Mouse (Mus musculus) gastrocnemius, postnatal 14 days (tissue): ENCODE data around the gene 1700113H08Rik. TPM values are rescaled to one million over a fixed set of nuclear protein-coding genes. Genes with fewer than 3 reads are reported as not detected.

Experiments used
- DNase-seq: peaks from one replicate; pipeline ENCODE4 v3.0.0; 2021; ENCODE audit warnings: mixed read lengths
- intact Hi-C: fragments of 180-260 bp; cut with DNase I; formaldehyde crosslinking; loops from one replicate; pipeline ENCODE4 v1.15.1; 2025; ENCODE audit warnings: low total_unique reads
- long read RNA-seq, 2 experiments: library from polyadenylated mRNA; stranded (forward); transcript quantifications; one replicate each; pipeline ENCODE4 v2.0.0; 2021
- total RNA-seq, 2 experiments: library from RNA; stranded (reverse); gene quantifications; 2 replicates each; pipeline ENCODE4 v1.2.3; 2021

The 1700113H08Rik gene
- total RNA-seq: under 1 TPM in 1 of 2 experiments, not detected in 1; 0.55 TPM
- long read RNA-seq, experiment 1: 0 reads
- long read RNA-seq, experiment 2: 0 reads

- intact Hi-C loops: no loop called here
- DNase-seq: no peak
Observed at GRCm38 (mm10) chr10:87057500-87058250, at the start of gene 1700113H08Rik. Gene 1700113H08Rik, plus strand, starts transcription at chr10:87058045.

- intact Hi-C loops: no loop called here
- no peak for DNase-seq
Observed at GRCm38 (mm10) chr10:87008215-87008499, 49.7 kb upstream of the 1700113H08Rik start.

- intact Hi-C loops: no loop called here
Observed at GRCm38 (mm10) chr10:87012087-87012486, 45.8 kb upstream of the 1700113H08Rik start.

GRCm38 (mm10) chr10:87014391-87014965 is 43.4 kb upstream of the 1700113H08Rik start:
- DNase-seq: no peak
- intact Hi-C loops: no loop called here

More at GRCm38 (mm10) chr10:87012087-87012486, 45.8 kb upstream of the 1700113H08Rik start:
- no peak for DNase-seq

- intact Hi-C loops: no loop called here
Observed at GRCm38 (mm10) chr10:87015403-87015802, 42.4 kb upstream of the 1700113H08Rik start.

GRCm38 (mm10) chr10:87016151-87016692 is 41.6 kb upstream of the 1700113H08Rik start:
- DNase-seq: no peak
- intact Hi-C loops: no loop called here

More at GRCm38 (mm10) chr10:87015403-87015802, 42.4 kb upstream of the 1700113H08Rik start:
- DNase-seq: no peak

- DNase-seq: no peak
- intact Hi-C loops: no loop called here
Observed at GRCm38 (mm10) chr10:87018876-87019275, 39.0 kb upstream of the 1700113H08Rik start.

- intact Hi-C loops: no loop called here
- peak; percentile 46 for DNase-seq
Observed at GRCm38 (mm10) chr10:87020711-87021110, 37.1 kb upstream of the 1700113H08Rik start.

- peak; percentile 80 for DNase-seq
- intact Hi-C loops: loop anchor here (1.0 kb wide), 1 partner anchor 480 kb away; no protein-coding TSS in a partner anchor
Observed at GRCm38 (mm10) chr10:87024884-87025283, 33.0 kb upstream of the 1700113H08Rik start.

- intact Hi-C loops: no loop called here
- DNase-seq: no peak
Observed at GRCm38 (mm10) chr10:87032768-87033167, 25.1 kb upstream of the 1700113H08Rik start.

- intact Hi-C loops: no loop called here
- DNase-seq: no peak
Observed at GRCm38 (mm10) chr10:87035866-87036265, 22.0 kb upstream of the 1700113H08Rik start.

- DNase-seq: no peak
- intact Hi-C loops: no loop called here
Observed at GRCm38 (mm10) chr10:87036271-87036703, 21.6 kb upstream of the 1700113H08Rik start.

GRCm38 (mm10) chr10:87037062-87037461 is 20.8 kb upstream of the 1700113H08Rik start:
- DNase-seq: no peak
- intact Hi-C loops: no loop called here

- no peak for DNase-seq
- intact Hi-C loops: no loop called here
Observed at GRCm38 (mm10) chr10:87039340-87039739, 18.5 kb upstream of the 1700113H08Rik start.

GRCm38 (mm10) chr10:87039800-87040199 is 18.0 kb upstream of the 1700113H08Rik start:
- intact Hi-C loops: no loop called here
- DNase-seq: no peak

- DNase-seq: no peak
- intact Hi-C loops: no loop called here
Observed at GRCm38 (mm10) chr10:87041265-87041664, 16.6 kb upstream of the 1700113H08Rik start.

GRCm38 (mm10) chr10:87045273-87045672 is 12.6 kb upstream of the 1700113H08Rik start:
- intact Hi-C loops: no loop called here
- no peak for DNase-seq

- intact Hi-C loops: no loop called here
- no peak for DNase-seq
Observed at GRCm38 (mm10) chr10:87046469-87046868, 11.4 kb upstream of the 1700113H08Rik start.

- intact Hi-C loops: no loop called here
Observed at GRCm38 (mm10) chr10:87046931-87047468, 10.8 kb upstream of the 1700113H08Rik start.

GRCm38 (mm10) chr10:87049179-87049578 is 8.7 kb upstream of the 1700113H08Rik start:
- intact Hi-C loops: no loop called here
- DNase-seq: no peak

More at GRCm38 (mm10) chr10:87046931-87047468, 10.8 kb upstream of the 1700113H08Rik start:
- no peak for DNase-seq
